Mouse (Mus musculus) thymus, adult 2 months (tissue): Measurements from ENCODE around the gene Trim50.

ENCODE experiments used
- CTCF ChIP-seq: fragments of 200-500 bp; IDR thresholded peaks from 2 replicates; pipeline ENCODE4 v1.5.1; 2012; ENCODE audit warnings: mild to moderate bottlenecking, control low read depth, low read length, moderate library complexity, borderline replicate concordance; ENCODE audit not compliant: control insufficient read depth, poor library complexity, insufficient read depth; ENCODE audit errors: extremely low read depth
- POLR2A ChIP-seq: fragments of 200-500 bp; IDR thresholded peaks from 2 replicates; pipeline ENCODE4 v1.6.1; 2012; ENCODE audit warnings: mild to moderate bottlenecking, low read length, control low read depth, moderate library complexity; ENCODE audit not compliant: control insufficient read depth, poor library complexity, insufficient read depth; ENCODE audit errors: extremely low read depth

DNA sequence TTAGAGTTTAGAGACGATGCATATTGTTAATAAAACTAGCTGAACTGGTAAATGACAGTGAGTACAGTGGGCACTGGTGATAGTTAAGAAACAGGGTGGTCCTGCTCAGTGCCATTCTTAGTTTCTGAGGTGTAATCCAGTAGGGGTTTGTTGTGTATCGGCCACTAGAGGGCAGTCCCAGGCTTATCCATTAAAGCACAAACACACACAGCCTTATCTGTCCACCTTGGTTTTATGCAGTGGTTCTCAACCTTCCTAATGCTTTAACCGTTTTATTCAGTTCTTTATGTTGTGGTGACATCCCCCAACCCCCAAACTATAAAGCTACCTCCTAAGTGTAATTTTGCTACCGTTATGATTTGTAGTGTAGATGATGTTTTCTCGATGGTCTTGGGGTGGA, 42.7 kb downstream of the Trim50 start:
- no peak for TF ChIP-seq POLR2A
- no peak for TF ChIP-seq CTCF
